Mouse (Mus musculus) heart, adult 10 weeks (tissue): ENCODE results near the gene Tfip11. TPM values are rescaled to one million over a fixed set of nuclear protein-coding genes. Genes with fewer than 3 reads are reported as not detected.

Experiments used
- polyA plus RNA-seq: library from polyadenylated mRNA; stranded (reverse); fragments of 350-450 nt; fragmentation: Illumina TruSeq; extraction: RNeasy Lipid Tissue Mini Kit (QIAGEN cat#74804); gene quantifications from one replicate; pipeline ENCODE4 v1.2.3, GENCODE M21; 2014; ENCODE audit warnings: low read depth, low replicate concordance

Gene Tfip11
- polyA plus RNA-seq = 15.3 TPM

GRCm38 (mm10) chr5:112325546-112326445 lies at the start of gene Tfip11:
Tfip11 (plus strand) TSS chr5:112326358.

DNA sequence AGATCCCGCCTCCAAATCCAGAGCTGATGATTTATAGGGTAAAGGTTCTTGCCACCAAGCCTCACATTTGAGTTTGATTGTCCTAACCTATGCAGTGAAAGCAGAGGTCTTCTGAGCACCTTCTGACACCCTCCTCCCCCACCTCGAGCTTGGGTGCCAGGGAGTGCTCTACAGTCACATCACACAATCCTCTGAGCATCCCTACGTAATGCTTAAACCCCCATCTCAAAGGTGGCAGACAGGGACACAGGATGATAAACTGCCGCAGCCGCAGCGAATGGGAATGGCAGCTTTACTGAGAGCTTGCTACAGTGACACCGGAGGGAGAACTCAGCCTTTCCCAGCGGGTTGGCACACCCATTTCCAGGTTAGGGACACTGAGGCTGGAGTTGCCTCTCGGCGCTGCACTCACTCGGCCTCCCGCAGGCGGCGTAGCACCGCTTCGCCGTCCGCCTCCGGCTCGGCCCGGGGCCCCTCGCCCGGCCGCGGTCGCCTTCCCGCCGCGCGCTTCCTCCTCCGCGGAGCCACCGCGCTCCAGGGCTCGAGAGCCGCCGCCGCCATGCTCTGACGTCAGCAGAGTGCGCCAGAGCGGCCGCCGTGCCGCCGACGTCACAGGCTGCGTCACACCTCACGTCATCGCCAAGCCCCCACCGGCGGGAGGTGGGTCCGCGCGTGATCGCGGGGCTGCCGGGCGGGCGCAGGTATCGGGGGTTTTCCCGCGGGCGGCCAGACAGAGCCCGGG lies 16.5 kb downstream of the Tfip11 start, which contains the start of the genes Srrd and Hps4:
TSS of gene Srrd (minus strand) at position 578 of the 742 bp plus-strand sequence.
TSS of gene Hps4 (plus strand) at position 621 of the 742 bp plus-strand sequence.

GRCm38 (mm10) chr5:112355910-112356309 lies 29.8 kb downstream of the Tfip11 start, which contains the start of gene Gm6583:
Gm6583 (minus strand) TSS chr5:112356033.

Other genes starting within 250 kb of the Tfip11 start
- gene Cryba4, start 73.8 kb upstream of the Tfip11 start, polyA plus RNA-seq = 9.9 TPM
- 2.6 TPM for gene Crybb1, start 70.5 kb upstream of the Tfip11 start, polyA plus RNA-seq
- gene Tpst2, start 49.7 kb upstream of the Tfip11 start, polyA plus RNA-seq = 38.5 TPM
- gene Srrd, start 16.7 kb downstream of the Tfip11 start, polyA plus RNA-seq = 13.4 TPM
- 10.5 TPM for gene Hps4, start 16.7 kb downstream of the Tfip11 start, polyA plus RNA-seq
- not detected for gene Gm6583, start 29.7 kb downstream of the Tfip11 start, polyA plus RNA-seq
- 0.52 TPM for gene Asphd2, start 68.5 kb downstream of the Tfip11 start, polyA plus RNA-seq
- gene Gm6588, start 123.1 kb downstream of the Tfip11 start, polyA plus RNA-seq = not detected